Mouse (Mus musculus) WW6 (cell line): Measurements from ENCODE around the gene Cops8.

Source experiments
- DNase-seq: peaks from one replicate; pipeline ENCODE4 v3.0.0-alpha.2; 2013; ENCODE audit warnings: low read depth, low spot score

Cops8 gene

DNA sequence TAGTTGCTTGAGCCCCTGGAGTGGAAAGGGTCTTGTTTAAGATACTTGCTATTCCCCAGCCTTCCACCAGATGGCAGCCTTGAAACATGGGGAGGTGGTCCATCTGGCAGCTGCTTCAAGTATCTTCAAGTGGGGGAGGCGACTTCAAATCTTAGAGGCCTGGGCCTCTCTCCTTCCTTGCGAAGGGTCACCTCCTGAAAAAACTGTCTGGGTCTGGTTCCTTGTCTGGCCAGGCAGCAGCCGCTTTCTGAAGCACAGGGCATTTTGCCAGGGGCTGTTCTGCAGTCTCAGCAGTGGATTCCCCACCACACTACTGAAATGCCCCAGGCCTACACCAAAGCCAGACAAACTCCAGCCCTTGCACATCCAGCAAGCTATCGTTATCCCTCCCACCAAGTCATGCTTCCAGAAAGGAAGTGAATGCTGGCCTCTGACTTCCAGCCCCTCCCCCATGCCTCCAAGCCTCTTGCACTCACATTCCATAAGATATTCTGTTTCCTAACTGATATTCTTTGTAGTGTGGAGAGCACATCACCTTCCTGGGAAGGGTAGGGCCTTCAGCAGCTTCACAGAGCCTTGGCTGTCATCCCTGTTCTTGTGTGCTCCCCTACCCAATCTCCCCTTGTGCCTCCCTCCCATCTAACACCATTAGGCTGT, 48.1 kb downstream of the Cops8 start:
- DNase-seq, result peak; percentile 20

DNA sequence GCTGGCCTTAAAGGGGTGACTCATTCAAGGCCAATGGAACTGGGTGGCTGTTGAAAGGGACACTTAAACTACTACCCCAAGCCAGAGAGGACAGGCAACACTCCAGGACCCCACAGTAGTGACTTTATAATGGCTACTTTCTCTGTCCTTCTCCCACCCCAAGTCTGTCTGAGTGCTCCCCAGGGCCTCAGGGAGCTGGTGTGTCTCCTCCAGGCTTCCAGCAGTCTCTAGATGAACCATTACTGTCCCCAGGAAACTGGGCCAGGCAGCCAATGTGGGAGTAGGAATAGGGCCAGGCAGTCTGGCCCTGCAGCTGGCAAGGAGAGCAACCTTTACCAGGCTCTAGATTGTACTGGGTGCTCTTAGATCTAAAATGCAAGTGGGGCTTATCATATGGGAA, 49.0 kb downstream of the Cops8 start:
- no peak for DNase-seq

DNA sequence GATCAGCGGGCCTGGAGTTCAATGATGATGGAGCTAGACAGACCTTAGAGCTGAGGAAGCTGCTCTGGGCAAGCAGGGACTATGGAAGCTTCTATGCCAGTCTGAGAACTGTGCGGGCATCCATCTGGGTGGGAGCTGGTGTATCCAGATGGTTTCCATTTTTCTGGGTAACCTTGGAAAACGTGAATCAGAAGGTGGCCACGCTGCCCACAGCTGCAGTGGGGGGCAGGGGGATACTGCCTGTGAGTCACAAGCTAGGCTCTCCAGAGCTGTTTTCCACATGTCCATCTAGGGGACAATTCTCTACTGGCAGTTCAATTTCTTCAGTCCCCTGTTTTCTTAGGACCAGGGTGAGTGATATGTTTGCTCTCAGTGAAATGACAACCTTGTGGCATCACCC, 49.8 kb downstream of the Cops8 start:
- no peak for DNase-seq

DNA sequence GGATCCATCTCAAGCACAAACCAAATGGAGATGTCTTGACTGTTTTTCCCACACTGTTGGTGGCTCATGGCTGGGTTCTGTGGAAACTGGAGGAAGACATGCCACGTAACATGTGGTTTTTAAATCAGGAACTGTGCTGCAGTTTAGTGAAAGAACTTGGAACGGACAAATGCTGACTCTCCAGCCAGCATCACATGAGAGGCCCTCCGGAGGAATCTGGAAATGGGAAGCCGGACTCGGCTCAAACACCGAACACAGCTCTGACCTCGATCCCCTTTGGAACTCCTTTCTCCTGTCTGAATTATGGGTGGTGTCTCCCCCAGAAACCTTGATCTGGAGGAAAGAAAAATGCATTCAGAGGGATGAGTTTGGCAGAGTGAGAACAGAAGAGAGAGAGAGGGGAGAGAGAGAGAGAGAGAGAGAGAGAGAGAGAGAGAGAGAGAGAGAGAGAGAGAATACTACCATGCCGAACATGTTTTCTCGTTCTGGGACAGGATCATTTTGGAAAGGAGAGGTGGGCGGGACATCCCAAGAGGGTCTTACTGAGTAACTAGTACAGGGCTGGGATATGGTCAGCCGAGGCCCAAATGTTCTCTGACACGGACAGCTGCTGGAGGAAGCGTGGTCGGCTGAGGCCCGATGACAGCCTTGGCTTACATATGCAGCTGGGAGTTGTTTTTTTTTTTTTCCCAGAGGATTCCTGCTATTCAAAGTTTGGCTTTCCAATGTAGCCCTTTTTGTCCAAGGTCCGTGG, 53.9 kb downstream of the Cops8 start:
- no peak for DNase-seq

DNA sequence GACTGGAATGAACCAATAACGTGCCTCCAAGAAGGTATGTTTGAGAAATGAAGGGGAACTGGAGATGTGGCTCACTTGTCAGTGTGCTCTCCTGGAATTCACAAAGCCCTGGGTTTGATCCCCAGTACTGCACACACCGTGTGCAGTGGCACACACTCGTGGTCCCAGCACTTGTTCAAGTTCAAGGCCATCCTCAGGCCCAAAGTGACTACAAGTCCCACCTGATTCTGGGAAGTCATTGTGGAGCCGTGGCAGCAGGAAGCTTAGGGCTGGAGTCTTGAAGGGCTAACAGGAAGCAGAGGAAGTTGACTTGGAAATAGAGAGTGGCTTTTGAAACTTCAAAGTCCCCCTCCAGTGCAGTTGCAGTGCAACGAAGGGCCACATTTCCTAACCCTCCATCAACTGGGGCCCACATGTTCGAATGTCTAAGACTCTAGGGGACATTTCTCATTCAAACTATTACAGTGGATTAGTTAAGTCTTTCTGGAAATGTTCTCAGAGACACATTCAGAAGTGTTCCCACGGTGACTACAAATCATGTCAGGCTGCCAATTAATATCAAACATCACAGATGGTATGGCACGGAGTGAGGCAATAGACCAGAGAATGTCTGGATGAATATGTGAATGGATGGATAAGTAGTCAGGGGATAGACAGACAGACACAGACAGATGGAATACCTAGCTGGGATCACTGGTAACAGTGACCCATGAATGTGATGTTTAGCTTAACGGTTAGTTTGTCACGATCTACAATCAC, 54.7 kb downstream of the Cops8 start:
- no peak for DNase-seq

DNA sequence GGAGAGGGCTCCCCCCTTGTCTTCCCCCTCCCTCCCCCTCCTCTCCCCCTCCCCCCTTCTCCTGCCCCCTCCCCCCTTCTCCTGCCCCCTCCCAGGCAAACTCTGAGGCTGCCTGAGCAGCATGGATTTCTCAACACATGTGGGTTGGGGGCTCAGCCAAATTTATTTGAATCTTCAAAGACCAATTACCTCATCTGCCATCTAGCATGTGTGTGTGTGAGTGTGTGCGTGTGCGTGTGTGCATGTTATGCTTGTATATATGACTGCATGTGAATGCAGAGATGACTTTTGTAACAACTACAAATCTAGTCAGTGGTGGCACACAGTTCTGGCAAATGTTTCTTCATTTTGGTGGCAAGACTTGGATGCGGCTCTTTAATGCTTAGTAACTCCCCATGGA, 55.8 kb downstream of the Cops8 start:
- DNase-seq, result no peak

DNA sequence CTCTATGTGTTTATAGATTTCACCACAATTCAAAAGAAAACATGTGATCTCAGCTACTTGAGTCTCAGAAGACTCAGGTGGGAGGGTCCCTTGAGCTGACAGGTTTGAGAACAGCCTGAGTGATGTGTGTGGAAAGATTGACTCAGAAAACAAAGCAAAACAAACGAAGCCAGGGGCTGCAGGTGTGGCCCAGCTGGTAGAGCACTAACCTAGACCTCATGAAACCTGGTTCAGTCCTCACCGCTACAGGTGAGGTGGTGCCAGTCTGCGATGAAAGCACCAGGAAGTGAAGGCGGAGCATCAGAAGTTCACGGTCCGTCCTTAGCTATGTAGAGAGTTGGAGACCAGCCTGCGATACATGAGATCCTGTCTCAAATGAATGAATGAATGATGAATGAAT, 57.4 kb downstream of the Cops8 start:
- DNase-seq, result no peak

DNA sequence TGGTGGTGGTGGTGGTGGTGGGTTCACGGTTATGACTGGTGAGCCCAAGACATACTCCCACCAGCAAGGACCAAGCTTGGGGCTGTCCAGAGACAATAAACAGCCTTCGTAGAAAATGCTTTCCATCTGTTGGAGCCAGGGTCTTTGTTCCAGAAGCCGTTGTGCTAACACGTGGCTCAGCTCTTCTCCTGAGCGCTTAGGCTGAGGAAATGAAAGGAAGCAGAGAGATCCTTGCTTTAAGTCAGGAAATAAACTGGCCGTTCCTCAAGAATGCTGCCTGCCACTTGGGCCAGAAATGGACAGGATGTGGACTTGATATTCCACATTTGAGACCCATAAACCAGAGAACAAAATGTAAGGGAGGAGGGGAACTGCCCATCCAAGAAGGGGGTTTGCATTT, 59.7 kb downstream of the Cops8 start:
- no peak for DNase-seq
